Mouse (Mus musculus): ENCODE measurements around the gene Pilrb1. TPM values are rescaled to one million over a fixed set of nuclear protein-coding genes. Genes with fewer than 3 reads are reported as not detected.
"Not testable (repeated sequence)": the region's sequence is repeated elsewhere in the genome, so short reads cannot be mapped to it uniquely, and the experiment has no call there.

Gene Pilrb1
- polyA plus RNA-seq, 1 experiment from 2014 or later: 11.7 TPM

- H3K27ac ChIP-seq (ENCODE audit: low read depth); H3K4me3 ChIP-seq (ENCODE audit: low read depth, low read length); H3K36me3 ChIP-seq (replicated peaks; ENCODE audit: insufficient read depth, low read length); H3K9me3 ChIP-seq (ENCODE audit: low read length); H3K27me3 ChIP-seq (ENCODE audit: insufficient read depth, low read length); H3K4me1 ChIP-seq (ENCODE audit: insufficient read depth); H3K4me2 ChIP-seq (ENCODE audit: low read depth, low read length); DNase-seq; H3K9ac ChIP-seq (replicated peaks); ATAC-seq: not testable (repeated sequence)
- WGBS (ENCODE audit: insufficient replicate concordance): 68% methylated on average over 1 of the region's 1 CpGs
Observed at GRCm38 (mm10) chr5:137850313-137850712, 7.6 kb downstream of the Pilrb1 start.

GRCm38 (mm10) chr5:137837110-137837509 lies 20.8 kb downstream of the Pilrb1 start:
- H3K4me3 ChIP-seq (ENCODE audit: low read depth, low read length); DNase-seq: not testable (repeated sequence)

GRCm38 (mm10) chr5:137836611-137837010 lies 21.3 kb downstream of the Pilrb1 start:
- DNase-seq: no peak
- H3K4me2 ChIP-seq (ENCODE audit: low read depth, low read length): no peak overlapping the region

More at GRCm38 (mm10) chr5:137837110-137837509, 20.8 kb downstream of the Pilrb1 start:
- not testable (repeated sequence) for H3K9ac ChIP-seq (replicated peaks); H3K27me3 ChIP-seq (ENCODE audit: insufficient read depth, low read length); ATAC-seq; H3K9me3 ChIP-seq (ENCODE audit: low read length); H3K36me3 ChIP-seq (replicated peaks; ENCODE audit: insufficient read depth, low read length); H3K4me1 ChIP-seq (ENCODE audit: insufficient read depth); H3K4me2 ChIP-seq (ENCODE audit: low read depth, low read length); H3K27ac ChIP-seq (ENCODE audit: low read depth)

GRCm38 (mm10) chr5:137835966-137836520 lies 21.9 kb downstream of the Pilrb1 start, which contains the start of gene Pilra:
Gene Pilra, minus strand, starts transcription at chr5:137836281.
- H3K9me3 ChIP-seq (ENCODE audit: low read length); H3K9ac ChIP-seq (replicated peaks); ATAC-seq; H3K4me1 ChIP-seq (ENCODE audit: insufficient read depth); H3K27me3 ChIP-seq (ENCODE audit: insufficient read depth, low read length); H3K36me3 ChIP-seq (replicated peaks; ENCODE audit: insufficient read depth, low read length); DNase-seq: not testable (repeated sequence)
- peak within 1 kb of the TSS; percentile 16; the same call in 1 of the 2 replicates for H3K27ac ChIP-seq (ENCODE audit: low read depth)
- peak within 1 kb of the TSS; percentile 35 for H3K4me3 ChIP-seq (ENCODE audit: low read depth, low read length)
- 40% methylated on average over 2 of the region's 2 CpGs for WGBS (ENCODE audit: insufficient replicate concordance)
- H3K4me2 ChIP-seq (ENCODE audit: low read depth, low read length): peak within 1 kb of the TSS; percentile 36

More at GRCm38 (mm10) chr5:137836611-137837010, 21.3 kb downstream of the Pilrb1 start:
- no peak overlapping the region for H3K27ac ChIP-seq (ENCODE audit: low read depth)
- H3K36me3 ChIP-seq (replicated peaks; ENCODE audit: insufficient read depth, low read length): no peaks in the 10 kb centered on the region
- H3K27me3 ChIP-seq (ENCODE audit: insufficient read depth, low read length): no peaks in the 10 kb centered on the region
- no peak overlapping the region for H3K4me3 ChIP-seq (ENCODE audit: low read depth, low read length)
- no peak for ATAC-seq
- TF ChIP-seq CTCF (IDR thresholded peaks at IDR 0.05; ENCODE audit: low read depth): no peak
- no peak for TF ChIP-seq EP300 (IDR thresholded peaks at IDR 0.05; ENCODE audit: low read depth)
- no peak overlapping the region for H3K9ac ChIP-seq (replicated peaks)
- H3K9me3 ChIP-seq (ENCODE audit: low read length): no peaks in the 10 kb centered on the region
- no peaks in the 10 kb centered on the region for H3K4me1 ChIP-seq (ENCODE audit: insufficient read depth)

- no peaks in the 10 kb centered on the region for H3K9me3 ChIP-seq (ENCODE audit: low read length)
- no peaks in the 10 kb centered on the region for H3K27me3 ChIP-seq (ENCODE audit: insufficient read depth, low read length)
- H3K4me3 ChIP-seq (ENCODE audit: low read depth, low read length): no peak overlapping the region; the same call in 1 of the 2 replicates
- no peak overlapping the region for H3K27ac ChIP-seq (ENCODE audit: low read depth)
- no peak for DNase-seq
- no peaks in the 10 kb centered on the region; the same call in 1 of the 2 replicates for H3K4me1 ChIP-seq (ENCODE audit: insufficient read depth)
- WGBS (ENCODE audit: insufficient replicate concordance): 55% methylated on average over 4 of the region's 4 CpGs
- H3K36me3 ChIP-seq (replicated peaks; ENCODE audit: insufficient read depth, low read length): no peaks in the 10 kb centered on the region
- H3K4me2 ChIP-seq (ENCODE audit: low read depth, low read length): peak overlapping the region; percentile 36
- H3K9ac ChIP-seq (replicated peaks): no peak overlapping the region
- no peak for TF ChIP-seq EP300 (IDR thresholded peaks at IDR 0.05; ENCODE audit: low read depth)
- no peak for TF ChIP-seq CTCF (IDR thresholded peaks at IDR 0.05; ENCODE audit: low read depth)
- ATAC-seq: no peak
Observed at GRCm38 (mm10) chr5:137833500-137833899, 24.4 kb downstream of the Pilrb1 start.

- Histone ChIP-seq H3K9me3 (ENCODE audit: low read length) (no peaks in the 10 kb centered on the region), H3K4me1 (ENCODE audit: insufficient read depth) (no peaks in the 10 kb centered on the region; the same call in 1 of the 2 replicates), H3K27ac (ENCODE audit: low read depth) (peak overlapping the region; percentile 34; the same call in 1 of the 2 replicates), H3K36me3 (replicated peaks; ENCODE audit: insufficient read depth, low read length) (no peaks in the 10 kb centered on the region), H3K9ac (replicated peaks) (no peak overlapping the region), H3K27me3 (ENCODE audit: insufficient read depth, low read length) (no peaks in the 10 kb centered on the region), H3K4me2 (ENCODE audit: low read depth, low read length) (peak overlapping the region; percentile 28; the same call in 1 of the 2 replicates), H3K4me3 (ENCODE audit: low read depth, low read length) (no peak overlapping the region)
- DNase-seq (no peak), ATAC-seq (no peak)
- WGBS (ENCODE audit: insufficient replicate concordance): 60% methylated on average over 6 of the region's 6 CpGs
- no peak for TF ChIP-seq CTCF (IDR thresholded peaks at IDR 0.05; ENCODE audit: low read depth)
- no peak for TF ChIP-seq EP300 (IDR thresholded peaks at IDR 0.05; ENCODE audit: low read depth)
Observed at GRCm38 (mm10) chr5:137831506-137831905, 26.4 kb downstream of the Pilrb1 start.

- no peak overlapping the region for H3K4me3 ChIP-seq (ENCODE audit: low read depth, low read length)
- no peak for TF ChIP-seq CTCF (IDR thresholded peaks at IDR 0.05; ENCODE audit: low read depth)
- TF ChIP-seq EP300 (IDR thresholded peaks at IDR 0.05; ENCODE audit: low read depth): no peak
Observed at GRCm38 (mm10) chr5:137831106-137831505, 26.8 kb downstream of the Pilrb1 start.

More at GRCm38 (mm10) chr5:137831106-137831505, 26.8 kb downstream of the Pilrb1 start:
- H3K9ac ChIP-seq (replicated peaks): no peak overlapping the region
- H3K4me2 ChIP-seq (ENCODE audit: low read depth, low read length): peak overlapping the region; percentile 28; the same call in 1 of the 2 replicates
- peak; percentile 24 for DNase-seq
- ATAC-seq: no peak
- peak overlapping the region; percentile 74; the same call in 1 of the 2 replicates for H3K27ac ChIP-seq (ENCODE audit: low read depth)
- no peaks in the 10 kb centered on the region; the same call in 1 of the 2 replicates for H3K4me1 ChIP-seq (ENCODE audit: insufficient read depth)
- H3K9me3 ChIP-seq (ENCODE audit: low read length): no peaks in the 10 kb centered on the region
- WGBS (ENCODE audit: insufficient replicate concordance): 52% methylated on average over 4 of the region's 4 CpGs
- no peaks in the 10 kb centered on the region for H3K27me3 ChIP-seq (ENCODE audit: insufficient read depth, low read length)
- no peaks in the 10 kb centered on the region for H3K36me3 ChIP-seq (replicated peaks; ENCODE audit: insufficient read depth, low read length)
